Mouse (Mus musculus) small intestine, adult 2 months (tissue): ENCODE data around the gene Gm20388.

Experiments
- CTCF ChIP-seq: fragments of 200-500 bp; IDR thresholded peaks from 2 replicates; pipeline ENCODE4 v1.5.1; 2012; ENCODE audit warnings: low read depth, mild to moderate bottlenecking, control low read depth, inconsistent platforms, low read length, moderate library complexity, mixed read lengths; ENCODE audit not compliant: insufficient replicate concordance, insufficient read length; ENCODE audit errors: extremely low read depth
- POLR2A ChIP-seq: fragments of 200-500 bp; IDR thresholded peaks from 2 replicates; pipeline ENCODE4 v1.6.1; 2012; ENCODE audit warnings: low read depth, mild to moderate bottlenecking, control low read depth, inconsistent platforms, low read length, moderate library complexity

DNA sequence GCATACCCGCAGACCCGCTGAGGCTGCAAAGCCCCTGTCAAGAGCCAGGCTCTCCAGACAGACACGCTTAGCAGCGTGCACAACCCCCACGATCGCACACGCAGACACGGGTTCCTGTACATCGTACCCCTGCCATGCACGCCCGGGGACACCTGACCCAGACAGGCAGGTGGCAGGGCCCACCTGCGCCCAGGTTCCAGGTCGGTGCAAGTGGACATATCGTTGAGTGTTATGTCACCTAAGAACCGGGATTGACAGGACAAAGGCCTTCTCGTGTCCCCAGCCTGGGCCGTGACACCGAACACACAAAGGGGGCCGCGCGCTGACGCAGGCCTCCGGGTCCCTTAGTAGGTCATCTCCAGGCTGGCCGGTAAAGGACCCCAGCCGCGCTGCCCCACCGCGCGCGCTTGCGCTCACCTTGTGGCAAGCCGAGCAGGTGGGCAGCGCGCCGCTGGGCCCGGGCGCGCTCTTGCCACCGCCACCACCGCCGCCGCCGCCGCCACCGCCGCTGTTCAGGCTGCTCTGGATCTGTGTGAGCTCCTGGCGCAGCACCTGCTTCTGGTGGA, 1740.8 kb downstream of the Gm20388 start:
- TF ChIP-seq CTCF (no peak), POLR2A (peak; percentile 29; the same call in 1 of the 2 replicates)
